Mouse (Mus musculus): Measurements from ENCODE around the gene Ptgds.

Gene Ptgds

GRCm38 (mm10) chr2:25450853-25451647 lies 18.8 kb downstream of the Ptgds start:
- no peak for ATAC-seq (ENCODE audit: low TSS enrichment)

- ATAC-seq (ENCODE audit: low TSS enrichment): no peak
These were observed 27.2 kb downstream of the Ptgds start for GRCm38 (mm10) chr2:25442682-25443081.

- no peak for ATAC-seq (ENCODE audit: low TSS enrichment)
These were observed 28.8 kb downstream of the Ptgds start for GRCm38 (mm10) chr2:25441067-25441466.

GRCm38 (mm10) chr2:25436286-25436820 lies 33.5 kb downstream of the Ptgds start:
- ATAC-seq (ENCODE audit: low TSS enrichment): no peak

GRCm38 (mm10) chr2:25434292-25434691 lies 35.6 kb downstream of the Ptgds start:
- ATAC-seq (ENCODE audit: low TSS enrichment): no peak

- ATAC-seq (ENCODE audit: low TSS enrichment): no peak
These were observed 36.7 kb downstream of the Ptgds start for GRCm38 (mm10) chr2:25433101-25433500.

- ATAC-seq (ENCODE audit: low TSS enrichment): no peak
These were observed 37.3 kb downstream of the Ptgds start for GRCm38 (mm10) chr2:25432326-25433098.

- ATAC-seq (ENCODE audit: low TSS enrichment): no peak
These were observed 38.5 kb downstream of the Ptgds start for GRCm38 (mm10) chr2:25431308-25431855.

GRCm38 (mm10) chr2:25430395-25431233 lies 39.2 kb downstream of the Ptgds start:
- peak; percentile 28 for ATAC-seq (ENCODE audit: low TSS enrichment)

- no peak for ATAC-seq (ENCODE audit: low TSS enrichment)
These were observed 40.2 kb downstream of the Ptgds start for GRCm38 (mm10) chr2:25429435-25430180.

GRCm38 (mm10) chr2:25428442-25429236 lies 41.2 kb downstream of the Ptgds start, which contains the start of gene Abca2:
TSS of gene Abca2 (plus strand) at chr2:25428703.
- ATAC-seq (ENCODE audit: low TSS enrichment): peak; percentile 81

- ATAC-seq (ENCODE audit: low TSS enrichment): no peak
These were observed 42.6 kb downstream of the Ptgds start for GRCm38 (mm10) chr2:25427256-25427655.

- ATAC-seq (ENCODE audit: low TSS enrichment): no peak
These were observed 43.1 kb downstream of the Ptgds start for GRCm38 (mm10) chr2:25426721-25427191.

- no peak for ATAC-seq (ENCODE audit: low TSS enrichment)
These were observed 44.4 kb downstream of the Ptgds start for GRCm38 (mm10) chr2:25425481-25425880.

- no peak for ATAC-seq (ENCODE audit: low TSS enrichment)
These were observed 46.2 kb downstream of the Ptgds start for GRCm38 (mm10) chr2:25423626-25424025.

- ATAC-seq (ENCODE audit: low TSS enrichment): no peak
These were observed 47.0 kb downstream of the Ptgds start, which contains the start of gene Fut7 for GRCm38 (mm10) chr2:25422587-25423410. TSS of gene Fut7 (plus strand) at chr2:25423267.

GRCm38 (mm10) chr2:25421896-25422295 lies 48.0 kb downstream of the Ptgds start:
- ATAC-seq (ENCODE audit: low TSS enrichment): 0 out of 2 replicates have a peak, but pooled peaks have one; percentile 45

- no peak for ATAC-seq (ENCODE audit: low TSS enrichment)
These were observed 52.4 kb downstream of the Ptgds start for GRCm38 (mm10) chr2:25417426-25417825.

Measured in frontal cortex, adult (tissue).